Mouse (Mus musculus): ENCODE results near the gene Tns3. TPM values are rescaled to one million over a fixed set of nuclear protein-coding genes. Genes with fewer than 3 reads are reported as not detected.

Gene Tns3
- polyA plus RNA-seq, 1 experiment from 2014 or later: 6.7 TPM

GRCm38 (mm10) chr11:8432941-8433340 is 231.4 kb downstream of the Tns3 start:
- Histone ChIP-seq H3K4me1 (no peaks in the 10 kb centered on the region), H3K36me3 (peaks cover 44% of the 10 kb centered on the region), H3K4me3 (no peak overlapping the region), H3K9me3 (replicated peaks) (no peaks in the 10 kb centered on the region), H3K27me3 (replicated peaks) (no peaks in the 10 kb centered on the region), H3K9ac (no peak overlapping the region), H3K4me2 (no peak overlapping the region), H3K27ac (no peak overlapping the region)
- no peak for ATAC-seq
- 83% methylated on average over 8 of the region's 8 CpGs for WGBS (ENCODE audit: insufficient replicate concordance)

GRCm38 (mm10) chr11:8427660-8428059 is 236.7 kb downstream of the Tns3 start:
- WGBS (ENCODE audit: insufficient replicate concordance): 70% methylated on average over 11 of the region's 11 CpGs

GRCm38 (mm10) chr11:8425226-8425570 is 239.1 kb downstream of the Tns3 start:
- H3K27me3 ChIP-seq (replicated peaks): no peaks in the 10 kb centered on the region
- ATAC-seq: no peak
- WGBS (ENCODE audit: insufficient replicate concordance): 78% methylated on average over 5 of the region's 5 CpGs
- no peaks in the 10 kb centered on the region for H3K9me3 ChIP-seq (replicated peaks)
- H3K36me3 ChIP-seq: no peaks in the 10 kb centered on the region
- no peak overlapping the region for H3K4me2 ChIP-seq
- H3K9ac ChIP-seq: no peak overlapping the region
- H3K27ac ChIP-seq: no peak overlapping the region
- no peak overlapping the region for H3K4me3 ChIP-seq
- no peaks in the 10 kb centered on the region for H3K4me1 ChIP-seq

More at GRCm38 (mm10) chr11:8427660-8428059, 236.7 kb downstream of the Tns3 start:
- no peak for ATAC-seq
- H3K4me1 ChIP-seq: no peaks in the 10 kb centered on the region
- H3K27ac ChIP-seq: no peak overlapping the region
- H3K4me3 ChIP-seq: no peak overlapping the region
- peaks cover 10% of the 10 kb centered on the region for H3K36me3 ChIP-seq
- H3K4me2 ChIP-seq: no peak overlapping the region
- no peaks in the 10 kb centered on the region for H3K9me3 ChIP-seq (replicated peaks)
- H3K27me3 ChIP-seq (replicated peaks): no peaks in the 10 kb centered on the region
- H3K9ac ChIP-seq: no peak overlapping the region

GRCm38 (mm10) chr11:8424342-8425225 is 239.8 kb downstream of the Tns3 start:
- no peak overlapping the region for H3K4me3 ChIP-seq

GRCm38 (mm10) chr11:8405225-8405899 is 259.0 kb downstream of the Tns3 start:
- Histone ChIP-seq H3K9ac (no peak overlapping the region), H3K27me3 (replicated peaks) (no peaks in the 10 kb centered on the region), H3K4me2 (no peak overlapping the region), H3K36me3 (no peaks in the 10 kb centered on the region), H3K4me1 (no peaks in the 10 kb centered on the region), H3K27ac (no peak overlapping the region), H3K4me3 (no peak overlapping the region), H3K9me3 (replicated peaks) (no peaks in the 10 kb centered on the region)
- no peak for ATAC-seq
- WGBS (ENCODE audit: insufficient replicate concordance): 28% methylated on average over 18 of the region's 18 CpGs

More at GRCm38 (mm10) chr11:8424342-8425225, 239.8 kb downstream of the Tns3 start:
- 40% methylated on average over 13 of the region's 13 CpGs for WGBS (ENCODE audit: insufficient replicate concordance)
- no peak for ATAC-seq
- H3K27ac ChIP-seq: no peak overlapping the region
- no peaks in the 10 kb centered on the region for H3K4me1 ChIP-seq
- no peaks in the 10 kb centered on the region for H3K27me3 ChIP-seq (replicated peaks)
- no peaks in the 10 kb centered on the region for H3K9me3 ChIP-seq (replicated peaks)
- H3K36me3 ChIP-seq: no peaks in the 10 kb centered on the region
- H3K4me2 ChIP-seq: no peak overlapping the region
- H3K9ac ChIP-seq: no peak overlapping the region

GRCm38 (mm10) chr11:8401328-8401727 is 263.0 kb downstream of the Tns3 start:
- no peak overlapping the region for H3K27ac ChIP-seq
- no peaks in the 10 kb centered on the region for H3K4me1 ChIP-seq
- WGBS (ENCODE audit: insufficient replicate concordance): 74% methylated on average over 7 of the region's 7 CpGs
- no peaks in the 10 kb centered on the region for H3K27me3 ChIP-seq (replicated peaks)
- H3K9ac ChIP-seq: no peak overlapping the region
- no peaks in the 10 kb centered on the region for H3K36me3 ChIP-seq
- H3K9me3 ChIP-seq (replicated peaks): no peaks in the 10 kb centered on the region
- ATAC-seq: no peak
- no peak overlapping the region for H3K4me2 ChIP-seq
- no peak overlapping the region for H3K4me3 ChIP-seq

GRCm38 (mm10) chr11:8396329-8396728 is 268.0 kb downstream of the Tns3 start:
- no peak for ATAC-seq
- Histone ChIP-seq H3K4me2 (no peak overlapping the region), H3K36me3 (no peaks in the 10 kb centered on the region), H3K4me3 (no peak overlapping the region), H3K9me3 (replicated peaks) (no peaks in the 10 kb centered on the region), H3K4me1 (no peaks in the 10 kb centered on the region), H3K27me3 (replicated peaks) (no peaks in the 10 kb centered on the region), H3K9ac (no peak overlapping the region), H3K27ac (no peak overlapping the region)
- 53% methylated on average over 7 of the region's 7 CpGs for WGBS (ENCODE audit: insufficient replicate concordance)

- WGBS (ENCODE audit: insufficient replicate concordance): 53% methylated on average over 5 of the region's 5 CpGs
- Histone ChIP-seq H3K27ac (no peak overlapping the region), H3K36me3 (no peaks in the 10 kb centered on the region), H3K4me2 (no peak overlapping the region), H3K9me3 (replicated peaks) (no peaks in the 10 kb centered on the region), H3K4me1 (no peaks in the 10 kb centered on the region), H3K9ac (no peak overlapping the region), H3K4me3 (no peak overlapping the region), H3K27me3 (replicated peaks) (no peaks in the 10 kb centered on the region)
- no peak for ATAC-seq
These were observed 272.8 kb downstream of the Tns3 start for GRCm38 (mm10) chr11:8391564-8391963.

GRCm38 (mm10) chr11:8385891-8386405 is 278.4 kb downstream of the Tns3 start:
- Histone ChIP-seq H3K27me3 (replicated peaks) (no peaks in the 10 kb centered on the region), H3K4me2 (no peak overlapping the region), H3K4me1 (no peaks in the 10 kb centered on the region), H3K27ac (no peak overlapping the region), H3K9ac (no peak overlapping the region), H3K9me3 (replicated peaks) (no peaks in the 10 kb centered on the region), H3K4me3 (no peak overlapping the region), H3K36me3 (no peaks in the 10 kb centered on the region)
- WGBS (ENCODE audit: insufficient replicate concordance): 71% methylated on average over 7 of the region's 7 CpGs
- ATAC-seq: no peak
